Mouse (Mus musculus): ENCODE measurements around the gene Kazald1.

DNA sequence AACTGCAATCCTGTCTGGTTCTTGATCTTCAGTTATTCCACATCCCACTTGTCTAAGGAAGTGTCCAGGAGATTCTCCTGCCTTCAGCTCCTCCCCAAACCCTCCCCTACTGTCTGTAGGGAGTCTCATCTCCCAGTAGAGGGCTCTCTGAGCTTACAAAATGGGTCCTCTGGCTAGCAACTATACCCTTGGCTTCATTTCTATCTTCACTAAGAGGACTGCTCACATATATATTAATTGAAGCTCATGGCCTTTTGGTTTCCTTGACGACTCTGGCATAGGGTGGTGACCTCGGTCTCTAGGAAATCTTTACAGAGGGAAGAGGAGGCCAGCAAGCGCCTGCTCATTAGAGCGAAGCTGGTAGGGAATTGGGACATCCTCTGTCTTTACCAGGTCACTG, 18.7 kb upstream of the Kazald1 start:
- TF ChIP-seq FLI1 (IDR thresholded peaks at IDR 0.05; ENCODE audit: low read length), result no peak
- TF ChIP-seq GATA1 (IDR thresholded peaks at IDR 0.05; ENCODE audit: borderline replicate concordance, low read length), result no peak

Data from megakaryocyte, embryonic 14.5 days (primary cell).